Mouse (Mus musculus) G1E (cell line): ENCODE measurements at regions not wholly inside any gene's neighbourhood (a gene's known extent, or its start where the extent isn't known, plus 50 kb on each side); places are given as distances from the start of the nearest gene placed in this dataset.

ENCODE experiments used
- CTCF ChIP-seq: IDR thresholded peaks from 2 replicates; pipeline ENCODE4 v1.5.1; 2012; ENCODE audit warnings: low read depth, low read length, inconsistent platforms, mixed read lengths
- GATA1 ChIP-seq: IDR thresholded peaks from 2 replicates; pipeline ENCODE4 v1.6.1; 2012; ENCODE audit warnings: borderline replicate concordance, low read length, inconsistent platforms, mixed read lengths
- POLR2AphosphoS5 ChIP-seq: IDR thresholded peaks from 2 replicates; pipeline ENCODE4 v1.6.1; 2012; ENCODE audit warnings: low read depth, low read length, inconsistent platforms; ENCODE audit not compliant: insufficient replicate concordance
- TAL1 ChIP-seq: conservative IDR thresholded peaks from 2 replicates; pipeline ENCODE4 v1.6.1; 2012; ENCODE audit warnings: low read depth, low read length, inconsistent platforms, mixed read lengths

- no peak for TF ChIP-seq CTCF
- TF ChIP-seq GATA1: no peak
- TF ChIP-seq TAL1: no peak
- TF ChIP-seq POLR2AphosphoS5: no peak
These were observed 79.3 kb upstream of the Creb5 start for GRCm38 (mm10) chr6:53207781-53208180.
